Mouse (Mus musculus): Measurements from ENCODE around the gene Cx3cr1.

The Cx3cr1 gene

GRCm38 (mm10) chr9:120082691-120083090 lies 13.0 kb upstream of the Cx3cr1 start:
- no peak for DNase-seq (ENCODE audit: low read depth, low spot score)

- no peak for DNase-seq (ENCODE audit: low read depth, low spot score)
Measured at GRCm38 (mm10) chr9:120081967-120082366, 12.3 kb upstream of the Cx3cr1 start.

GRCm38 (mm10) chr9:120081247-120081646 lies 11.6 kb upstream of the Cx3cr1 start:
- peak; percentile 8 for DNase-seq (ENCODE audit: low read depth, low spot score)

- DNase-seq (ENCODE audit: low read depth, low spot score), result no peak
Measured at GRCm38 (mm10) chr9:120080546-120081108, 10.9 kb upstream of the Cx3cr1 start.

GRCm38 (mm10) chr9:120079901-120080300 lies 10.2 kb upstream of the Cx3cr1 start:
- DNase-seq (ENCODE audit: low read depth, low spot score), result no peak

- no peak for DNase-seq (ENCODE audit: low read depth, low spot score)
Measured at GRCm38 (mm10) chr9:120078241-120078640, 8.6 kb upstream of the Cx3cr1 start.

- DNase-seq (ENCODE audit: low read depth, low spot score), result no peak
Measured at GRCm38 (mm10) chr9:120074516-120074915, 4.8 kb upstream of the Cx3cr1 start.

GRCm38 (mm10) chr9:120073169-120073568 lies 3.5 kb upstream of the Cx3cr1 start:
- peak; percentile 76 for DNase-seq (ENCODE audit: low read depth, low spot score)

GRCm38 (mm10) chr9:120071251-120071650 lies 1.6 kb upstream of the Cx3cr1 start:
- no peak for DNase-seq (ENCODE audit: low read depth, low spot score)

GRCm38 (mm10) chr9:120068047-120068446 lies 1.6 kb downstream of the Cx3cr1 start:
- no peak for DNase-seq (ENCODE audit: low read depth, low spot score)

- DNase-seq (ENCODE audit: low read depth, low spot score), result no peak
Measured at GRCm38 (mm10) chr9:120067609-120068008, 2.1 kb downstream of the Cx3cr1 start.

- DNase-seq (ENCODE audit: low read depth, low spot score), result no peak
Measured at GRCm38 (mm10) chr9:120064317-120064716, 5.4 kb downstream of the Cx3cr1 start.

GRCm38 (mm10) chr9:120058730-120059129 lies 10.9 kb downstream of the Cx3cr1 start:
- no peak for DNase-seq (ENCODE audit: low read depth, low spot score)

- DNase-seq (ENCODE audit: low read depth, low spot score), result no peak
Measured at GRCm38 (mm10) chr9:120056201-120056600, 13.5 kb downstream of the Cx3cr1 start.

- DNase-seq (ENCODE audit: low read depth, low spot score), result peak; percentile 12
Measured at GRCm38 (mm10) chr9:120054545-120055277, 15.0 kb downstream of the Cx3cr1 start.

- no peak for DNase-seq (ENCODE audit: low read depth, low spot score)
Measured at GRCm38 (mm10) chr9:120049407-120049806, 20.3 kb downstream of the Cx3cr1 start.

GRCm38 (mm10) chr9:120048495-120048894 lies 21.2 kb downstream of the Cx3cr1 start:
- DNase-seq (ENCODE audit: low read depth, low spot score), result no peak

- no peak for DNase-seq (ENCODE audit: low read depth, low spot score)
Measured at GRCm38 (mm10) chr9:120043115-120043514, 26.6 kb downstream of the Cx3cr1 start.

- DNase-seq (ENCODE audit: low read depth, low spot score), result no peak
Measured at GRCm38 (mm10) chr9:120037414-120037813, 32.3 kb downstream of the Cx3cr1 start.

- DNase-seq (ENCODE audit: low read depth, low spot score), result no peak
Measured at GRCm38 (mm10) chr9:120034375-120034774, 35.3 kb downstream of the Cx3cr1 start.

- DNase-seq (ENCODE audit: low read depth, low spot score), result no peak
Measured at GRCm38 (mm10) chr9:120032710-120033109, 37.0 kb downstream of the Cx3cr1 start.

GRCm38 (mm10) chr9:120030421-120030820 lies 39.3 kb downstream of the Cx3cr1 start:
- no peak for DNase-seq (ENCODE audit: low read depth, low spot score)

GRCm38 (mm10) chr9:120029880-120030279 lies 39.8 kb downstream of the Cx3cr1 start:
- DNase-seq (ENCODE audit: low read depth, low spot score), result no peak
